Mouse (Mus musculus) heart, adult 11 months (tissue): ENCODE results near the gene S1pr1.

Experiments used
- DNase-seq: peaks from one replicate; pipeline ENCODE4 v3.0.0; 2022

The S1pr1 gene

DNA sequence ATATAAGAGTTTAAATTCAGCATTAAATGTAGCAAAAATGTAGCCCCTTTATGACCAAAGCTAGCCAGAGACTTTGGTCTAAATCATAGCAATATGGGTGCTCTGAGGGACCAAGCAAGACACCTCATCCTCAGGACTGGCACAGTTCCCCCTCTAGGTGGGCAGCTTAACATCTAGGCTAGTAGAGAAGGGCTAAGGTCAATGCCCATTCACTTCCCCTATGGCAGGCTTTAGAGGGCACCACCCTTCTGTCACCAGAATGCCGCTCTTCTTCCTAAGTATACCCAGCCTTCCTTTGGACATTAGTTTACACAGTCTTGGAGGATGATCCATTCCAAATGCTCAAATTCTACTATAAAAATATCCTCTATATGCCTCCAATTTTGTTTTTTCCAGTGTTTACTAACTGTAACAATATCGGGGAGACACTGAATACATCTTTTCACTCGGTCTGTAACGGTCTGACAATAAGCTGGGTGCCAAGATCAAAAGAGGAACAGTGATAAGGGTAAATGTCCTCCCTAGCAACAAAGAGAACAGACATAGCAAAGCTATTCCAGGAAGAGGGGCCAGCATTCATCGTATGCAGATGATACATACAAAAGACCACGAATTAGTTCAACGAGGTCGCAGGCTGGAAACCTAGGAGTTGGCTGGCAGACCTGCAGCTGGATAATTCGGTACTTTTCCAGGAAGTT, 41.8 kb downstream of the S1pr1 start:
- DNase-seq: peak; percentile 85

DNA sequence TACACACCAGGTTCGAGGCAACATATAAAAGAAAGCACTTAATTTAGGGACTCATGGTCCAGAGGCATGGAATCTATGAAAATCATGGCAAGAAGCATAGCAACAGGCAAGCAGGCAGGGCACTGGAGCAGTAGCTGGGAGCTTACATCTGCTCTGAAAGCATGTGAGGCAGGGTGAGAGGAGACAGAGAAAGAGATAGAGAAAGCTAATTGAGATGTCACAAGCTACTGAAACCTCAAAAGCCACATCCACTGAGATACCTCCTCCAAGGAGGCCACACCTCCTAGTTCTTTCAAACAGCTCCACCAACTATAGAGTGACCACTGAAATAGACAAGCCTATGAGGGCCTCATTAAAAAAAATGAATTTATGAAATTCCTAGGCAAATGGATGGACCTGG, 45.6 kb downstream of the S1pr1 start:
- peak; percentile 71 for DNase-seq

DNA sequence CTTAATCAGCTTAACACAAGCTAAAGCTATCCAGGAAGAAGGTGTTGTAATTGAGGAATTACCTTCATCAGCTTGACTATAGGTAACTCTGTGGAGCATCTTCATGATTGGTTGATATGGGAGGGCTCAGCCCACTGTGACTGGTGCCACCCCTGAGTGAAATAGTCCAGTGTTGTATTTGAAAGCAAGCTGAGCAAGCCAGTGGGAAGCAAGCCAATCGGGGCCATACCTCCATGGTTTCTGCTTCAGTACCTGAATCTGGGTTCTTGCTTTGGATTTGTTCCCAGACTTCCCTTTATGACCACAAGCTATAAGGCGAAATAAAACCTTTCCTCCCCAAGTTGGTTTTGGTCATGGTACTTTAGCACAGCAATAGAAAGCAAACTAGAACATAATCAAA, 47.7 kb downstream of the S1pr1 start:
- peak; percentile 55 for DNase-seq

DNA sequence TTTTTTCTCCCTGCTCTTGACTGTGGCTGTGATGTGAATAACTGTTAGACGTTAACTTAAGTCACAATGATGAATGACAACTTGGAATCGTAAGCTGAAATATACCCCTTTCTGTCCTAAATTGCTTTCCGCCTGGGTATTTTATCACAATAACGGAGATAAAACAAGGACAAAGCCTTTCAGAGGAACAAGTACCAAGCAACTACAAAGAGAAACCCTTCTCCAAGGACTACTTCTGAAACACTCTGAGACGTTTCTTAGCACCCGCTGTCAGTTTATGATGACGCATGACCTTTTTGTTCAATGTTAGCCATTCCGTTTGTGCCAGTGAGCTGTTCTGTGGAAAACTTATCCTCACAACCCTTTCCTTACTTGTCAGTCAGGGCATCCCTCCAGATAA, 48.3 kb downstream of the S1pr1 start:
- DNase-seq: peak; percentile 15

DNA sequence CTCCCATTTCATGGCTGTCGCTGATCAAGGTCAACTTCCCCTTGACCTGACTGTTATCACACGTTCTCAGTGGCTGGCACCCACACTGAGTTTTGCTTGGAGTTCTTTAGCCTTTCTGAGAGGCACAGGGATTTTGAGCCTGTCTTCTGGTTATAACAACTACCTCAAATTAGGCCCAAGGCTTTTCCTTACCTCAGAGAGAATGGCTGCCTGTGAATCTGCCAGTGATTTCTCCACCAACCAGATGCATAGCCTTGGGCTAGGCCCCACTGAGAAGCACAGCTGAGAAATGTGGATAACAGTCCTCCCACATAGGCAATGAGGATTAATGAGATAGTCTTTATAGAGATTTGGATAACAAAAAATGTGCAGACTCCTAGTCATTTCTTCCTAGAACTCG, 50.4 kb downstream of the S1pr1 start:
- DNase-seq: peak; percentile 29

DNA sequence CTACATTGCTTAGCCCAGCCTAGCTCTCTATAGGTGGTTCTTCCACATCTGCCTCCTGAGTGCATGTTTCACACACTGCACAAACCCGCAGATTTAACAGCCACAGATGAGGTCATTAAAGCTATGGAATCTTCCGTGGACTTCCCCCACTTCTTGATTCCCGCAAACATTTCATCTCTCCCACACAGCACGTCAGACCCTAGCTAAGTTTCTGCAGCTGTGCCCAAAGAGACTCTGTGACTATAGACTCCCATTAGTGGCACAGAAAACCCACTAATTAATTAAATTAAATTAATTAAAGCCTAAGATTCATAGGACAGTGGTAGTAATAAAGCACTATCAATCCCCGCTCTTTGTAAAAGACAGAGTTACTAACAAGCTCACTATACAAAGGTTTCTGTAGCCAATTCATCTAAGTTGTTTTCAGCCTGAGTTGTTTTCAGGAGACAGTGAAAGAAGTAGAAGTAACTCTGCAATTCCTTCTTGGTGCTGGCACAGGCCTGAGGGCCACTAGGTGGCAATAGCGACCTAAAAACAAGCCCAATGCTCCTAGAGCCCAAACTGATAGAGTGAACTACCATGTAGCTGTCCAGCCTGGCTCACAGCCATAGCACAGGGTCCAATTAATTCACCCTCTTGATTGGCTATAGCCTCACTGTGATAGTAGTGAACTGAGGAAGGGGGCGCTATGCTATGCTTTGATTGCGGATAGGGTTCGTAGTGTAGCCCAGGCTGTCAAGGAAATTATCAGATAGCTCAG, 54.0 kb downstream of the S1pr1 start:
- DNase-seq: peak; percentile 97
